Mouse (Mus musculus) neural tube, embryonic 13.5 days (tissue): ENCODE measurements at regions not wholly inside any gene's neighbourhood (a gene's known extent, or its start where the extent isn't known, plus 50 kb on each side); places are given as distances from the start of the nearest gene placed in this dataset.

ENCODE experiments used
- ATAC-seq: fragments of 200-750 bp; cut with Nextera tagmentation; 2 replicates; pipeline ENCODE4 v1.8.0; 2017; ENCODE audit warnings: low read depth, mild to moderate bottlenecking, moderate TSS enrichment, moderate library complexity
- H3K27ac ChIP-seq: fragments of 300-500 bp; sonication (generic); replicated peaks from 2 replicates; pipeline ENCODE4 v1.5.1; 2015; ENCODE audit warnings: moderate library complexity, mild to moderate bottlenecking, inconsistent platforms
- H3K27me3 ChIP-seq: fragments of 300-500 bp; sonication (generic); 2 replicates; pipeline ENCODE4 v1.6.1; 2015; ENCODE audit warnings: mild to moderate bottlenecking, inconsistent platforms
- H3K36me3 ChIP-seq: fragments of 300-500 bp; sonication (generic); 2 replicates; pipeline ENCODE4 v1.6.1; 2015; ENCODE audit warnings: mild to moderate bottlenecking, inconsistent platforms
- H3K4me1 ChIP-seq: fragments of 300-500 bp; sonication (generic); replicated peaks from 2 replicates; pipeline ENCODE4 v1.6.1; 2015; ENCODE audit warnings: inconsistent platforms
- H3K4me2 ChIP-seq: fragments of 300-500 bp; sonication (generic); 2 replicates; pipeline ENCODE4 v1.6.1; 2015; ENCODE audit warnings: inconsistent platforms, mild to moderate bottlenecking, moderate library complexity
- H3K4me3 ChIP-seq: fragments of 300-500 bp; sonication (generic); 2 replicates; pipeline ENCODE4 v1.5.1; 2015; ENCODE audit warnings: mild to moderate bottlenecking, inconsistent platforms
- H3K9ac ChIP-seq: fragments of 300-500 bp; sonication (generic); 2 replicates; pipeline ENCODE4 v1.6.1; 2015; ENCODE audit warnings: moderate library complexity, mild to moderate bottlenecking, inconsistent platforms
- H3K9me3 ChIP-seq: fragments of 300-500 bp; sonication (generic); 2 replicates; pipeline ENCODE4 v1.6.1; 2016; ENCODE audit warnings: inconsistent platforms
- WGBS: fragments of 180-500 bp; shearing (Covaris S2); methylation state at CpG from one replicate; pipeline ENCODE4 v1.1.7; 2015; 5-methylcytosine and 5-hydroxymethylcytosine counted together

DNA sequence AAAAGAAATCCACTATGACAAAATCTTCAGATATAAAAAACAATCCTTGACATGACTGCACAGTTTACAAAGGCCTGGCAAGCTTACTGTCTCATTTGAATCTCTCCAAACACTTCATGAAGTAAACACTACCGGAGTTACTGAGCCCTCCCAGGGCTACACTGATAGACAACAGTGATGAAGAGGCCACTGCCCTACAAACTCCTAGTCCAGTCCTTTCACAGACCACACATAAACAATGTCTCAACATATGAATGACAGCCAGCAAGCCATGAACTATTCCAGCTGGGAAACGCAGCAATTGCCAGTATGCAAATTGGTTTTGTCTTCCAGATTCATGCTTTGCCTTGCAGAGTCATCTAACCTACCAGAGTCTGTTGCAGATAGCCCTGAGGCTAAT lies 180.1 kb downstream of the Gsdmc2 start:
- Histone ChIP-seq H3K27ac (no peak overlapping the region), H3K4me1 (no peaks in the 10 kb centered on the region), H3K27me3 (no peaks in the 10 kb centered on the region), H3K4me3 (no peak overlapping the region), H3K36me3 (no peaks in the 10 kb centered on the region), H3K9ac (no peak overlapping the region), H3K4me2 (no peak overlapping the region), H3K9me3 (no peaks in the 10 kb centered on the region)
- WGBS, result 49% methylated on average over 2 of the region's 2 CpGs
- no peak for ATAC-seq

DNA sequence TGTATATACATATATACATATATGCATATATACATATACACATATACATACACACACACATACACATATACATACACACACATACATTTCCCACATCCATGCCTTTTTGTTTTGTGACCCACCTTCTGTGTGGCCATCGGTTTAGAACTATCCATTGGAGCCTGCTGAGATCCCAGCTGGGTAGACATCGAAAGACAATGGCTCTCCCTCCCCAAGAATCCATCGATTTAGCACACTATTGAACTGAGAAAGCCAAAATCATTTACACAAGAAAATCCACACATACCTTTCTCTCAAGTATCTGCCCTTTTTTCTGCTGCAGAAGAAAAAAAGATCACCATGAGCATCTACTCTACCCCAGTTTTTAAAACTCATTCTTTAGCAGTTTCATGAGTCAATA lies 182.8 kb downstream of the Gsdmc2 start:
- no peak for ATAC-seq
- Histone ChIP-seq H3K36me3 (no peaks in the 10 kb centered on the region), H3K4me1 (no peaks in the 10 kb centered on the region), H3K4me2 (no peak overlapping the region), H3K9ac (no peak overlapping the region), H3K4me3 (no peak overlapping the region), H3K27ac (no peak overlapping the region), H3K27me3 (no peaks in the 10 kb centered on the region), H3K9me3 (no peaks in the 10 kb centered on the region)
- 64% methylated on average over 3 of the region's 3 CpGs for WGBS

DNA sequence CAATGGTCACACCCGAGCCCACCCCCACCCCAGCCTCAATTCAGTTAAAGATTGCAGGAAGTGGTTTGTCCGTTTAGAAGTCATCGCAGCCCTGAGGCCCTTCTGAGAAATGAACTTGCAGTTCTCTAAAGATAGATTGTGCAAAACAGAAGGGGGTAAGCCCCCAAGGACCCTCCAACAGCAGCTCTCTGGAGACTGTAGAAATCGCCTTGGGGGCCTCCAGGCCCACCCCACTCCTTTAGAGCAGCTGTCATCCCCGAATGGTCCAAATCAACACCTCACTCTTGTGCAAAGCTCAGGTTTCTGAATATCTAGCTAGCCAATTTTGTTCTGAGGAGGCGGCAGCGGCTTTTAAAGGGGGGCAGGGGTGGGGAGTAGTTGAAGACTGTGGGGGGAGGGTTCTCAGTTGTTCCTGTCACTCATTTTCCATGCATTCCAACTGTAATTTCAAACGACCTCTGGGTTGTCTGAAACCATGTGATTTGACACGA lies 186.9 kb downstream of the Gsdmc2 start:
- ATAC-seq, result no peak
- no peak overlapping the region for H3K4me2 ChIP-seq
- no peaks in the 10 kb centered on the region for H3K36me3 ChIP-seq
- H3K9me3 ChIP-seq, result no peaks in the 10 kb centered on the region
- no peak overlapping the region for H3K4me3 ChIP-seq
- no peaks in the 10 kb centered on the region for H3K4me1 ChIP-seq
- no peak overlapping the region for H3K27ac ChIP-seq
- WGBS, result 75% methylated on average over 9 of the region's 9 CpGs
- no peak overlapping the region for H3K9ac ChIP-seq
- H3K27me3 ChIP-seq, result no peaks in the 10 kb centered on the region; the same call in 1 of the 2 replicates

DNA sequence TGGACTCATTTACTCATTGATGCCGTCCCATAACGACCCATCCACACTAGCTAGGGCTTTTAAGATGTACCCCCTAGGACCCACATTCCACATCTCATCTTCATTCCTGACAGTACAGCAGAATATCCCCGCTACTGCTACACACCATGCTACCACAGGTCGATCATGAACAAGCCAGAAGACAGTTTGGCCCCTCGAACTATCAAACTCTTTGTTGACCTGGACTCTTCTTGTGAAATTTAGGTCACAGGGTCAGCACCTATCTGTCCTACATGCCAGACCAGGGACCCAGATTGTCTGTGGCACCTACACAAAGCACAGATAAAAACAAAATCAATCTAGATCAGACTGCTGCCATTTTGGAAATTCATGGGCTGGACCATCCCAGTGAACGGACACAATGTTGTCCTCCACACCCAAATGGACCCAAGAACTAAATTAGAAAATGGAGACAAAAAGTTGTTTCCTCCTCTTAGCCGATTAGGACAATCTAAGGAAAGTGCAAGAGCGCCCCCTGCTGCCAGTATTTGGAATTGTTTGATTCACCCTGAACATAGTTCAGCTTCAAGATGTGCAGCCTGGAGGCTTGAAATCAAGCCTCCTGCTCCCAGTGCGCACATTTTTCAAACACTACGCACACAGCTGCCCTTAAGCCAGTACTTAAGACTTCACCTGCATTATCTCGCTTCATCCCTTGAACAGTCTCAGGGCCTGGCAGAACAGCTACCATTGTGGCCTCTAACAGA lies 192.6 kb downstream of the Gsdmc2 start:
- H3K9ac ChIP-seq, result no peak overlapping the region
- 0 out of 2 replicates have a peak, but pooled peaks cover 3% of the 10 kb centered on the region for H3K4me1 ChIP-seq
- H3K27ac ChIP-seq, result no peak overlapping the region
- no peak overlapping the region for H3K4me2 ChIP-seq
- 39% methylated on average over 11 of the region's 11 CpGs for WGBS
- no peaks in the 10 kb centered on the region for H3K9me3 ChIP-seq
- H3K27me3 ChIP-seq, result peaks cover 4% of the 10 kb centered on the region
- no peak overlapping the region for H3K4me3 ChIP-seq
- peak; percentile 61 for ATAC-seq
- no peaks in the 10 kb centered on the region for H3K36me3 ChIP-seq

DNA sequence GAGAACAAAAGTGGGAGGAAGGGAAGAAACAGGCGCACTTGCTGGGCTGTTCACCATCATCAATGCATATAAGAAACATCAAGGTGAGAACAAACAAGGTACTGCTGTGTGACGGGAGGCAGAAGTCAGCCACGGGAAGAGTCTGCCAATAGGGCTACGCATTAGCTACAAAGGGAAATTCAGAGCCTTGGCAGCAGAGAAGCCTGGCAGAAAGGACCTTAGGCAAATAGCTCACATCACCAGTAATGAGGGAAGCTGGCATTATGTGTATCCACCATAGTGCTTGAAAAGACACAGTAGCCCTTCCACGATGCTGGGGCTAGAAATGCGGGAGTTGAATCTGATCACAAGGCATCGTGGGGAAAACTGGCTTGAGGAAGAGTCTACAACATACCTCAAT lies 193.9 kb downstream of the Gsdmc2 start:
- Histone ChIP-seq H3K4me1 (0 out of 2 replicates have a peak, but pooled peaks cover 3% of the 10 kb centered on the region), H3K9me3 (no peaks in the 10 kb centered on the region), H3K4me3 (no peak overlapping the region), H3K9ac (no peak overlapping the region), H3K4me2 (no peak overlapping the region), H3K36me3 (no peaks in the 10 kb centered on the region), H3K27ac (no peak overlapping the region), H3K27me3 (peaks cover 4% of the 10 kb centered on the region)
- 88% methylated on average over 7 of the region's 7 CpGs for WGBS
- no peak for ATAC-seq

DNA sequence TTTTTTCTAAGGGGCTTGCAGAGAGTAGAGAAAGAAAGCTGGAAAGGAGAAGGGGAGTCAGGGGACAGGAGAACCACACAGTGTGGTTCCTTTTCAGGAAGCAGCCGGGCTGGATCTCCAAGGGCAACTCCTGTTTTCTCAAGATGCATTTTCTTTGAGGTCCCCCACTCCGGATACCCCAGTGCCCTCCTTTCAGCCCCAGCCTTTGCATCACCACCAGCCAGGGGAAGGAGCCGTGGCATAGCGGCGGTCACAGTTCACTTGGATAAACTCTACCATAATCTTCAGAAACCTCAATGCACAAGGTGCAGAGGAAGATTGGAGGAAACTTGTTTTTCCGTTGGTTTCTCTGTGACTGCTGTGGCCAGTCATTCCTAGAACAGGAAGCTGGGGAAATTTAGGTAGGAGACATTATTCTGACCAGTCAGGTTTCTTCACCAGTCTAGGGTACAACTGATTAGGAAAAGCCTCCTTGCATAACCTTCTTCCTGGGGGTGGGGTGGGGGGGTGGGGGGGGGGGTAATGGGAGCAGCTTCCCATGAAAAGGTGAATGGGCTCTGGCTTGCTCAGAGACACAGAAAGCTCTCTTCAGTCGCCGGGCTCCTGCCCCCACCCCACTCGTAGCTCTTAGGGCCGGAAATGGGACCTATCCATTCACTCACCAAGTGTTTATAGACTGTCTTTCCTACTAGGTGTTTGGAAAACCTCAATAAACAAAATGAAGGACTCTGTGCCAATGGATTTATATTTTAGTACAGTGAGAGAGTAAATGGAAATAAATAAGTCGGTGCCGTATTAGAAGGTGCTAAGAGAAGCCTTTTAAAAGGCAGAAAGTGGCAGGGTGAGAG lies 196.6 kb downstream of the Gsdmc2 start:
- 0 out of 2 replicates have a peak, but pooled peaks cover 3% of the 10 kb centered on the region for H3K4me1 ChIP-seq
- H3K27ac ChIP-seq, result no peak overlapping the region
- no peak overlapping the region for H3K9ac ChIP-seq
- no peak overlapping the region for H3K4me3 ChIP-seq
- 88% methylated on average over 12 of the region's 12 CpGs for WGBS
- H3K36me3 ChIP-seq, result no peaks in the 10 kb centered on the region
- H3K4me2 ChIP-seq, result no peak overlapping the region
- ATAC-seq, result no peak
- peaks cover 4% of the 10 kb centered on the region; the same call in 1 of the 2 replicates for H3K27me3 ChIP-seq
- H3K9me3 ChIP-seq, result no peaks in the 10 kb centered on the region

DNA sequence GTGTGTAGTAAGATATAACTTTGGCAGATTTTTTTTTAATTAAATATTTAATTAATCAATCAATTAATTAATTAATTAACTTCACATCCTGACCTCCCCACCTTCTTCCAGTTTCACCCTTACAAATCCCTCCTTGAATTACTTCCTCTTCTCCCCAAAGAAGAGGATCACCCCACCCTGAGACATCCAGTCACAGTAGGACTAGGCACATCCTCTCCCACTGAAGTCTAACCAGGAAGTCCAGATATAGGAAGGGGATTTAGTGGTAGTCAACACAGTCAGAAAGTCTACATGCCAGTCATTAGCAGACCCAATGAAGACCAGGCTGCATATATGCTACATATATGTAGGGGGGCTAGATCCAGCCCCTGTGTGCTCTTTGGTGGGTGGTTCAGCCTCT lies 220.2 kb downstream of the Gsdmc2 start:
- no peak overlapping the region for H3K27ac ChIP-seq
- H3K9ac ChIP-seq, result no peak overlapping the region
- H3K36me3 ChIP-seq, result no peaks in the 10 kb centered on the region
- no peaks in the 10 kb centered on the region for H3K4me1 ChIP-seq
- H3K4me3 ChIP-seq, result no peak overlapping the region
- H3K4me2 ChIP-seq, result no peak overlapping the region
- H3K27me3 ChIP-seq, result no peaks in the 10 kb centered on the region
- no peak for ATAC-seq
- H3K9me3 ChIP-seq, result no peaks in the 10 kb centered on the region

DNA sequence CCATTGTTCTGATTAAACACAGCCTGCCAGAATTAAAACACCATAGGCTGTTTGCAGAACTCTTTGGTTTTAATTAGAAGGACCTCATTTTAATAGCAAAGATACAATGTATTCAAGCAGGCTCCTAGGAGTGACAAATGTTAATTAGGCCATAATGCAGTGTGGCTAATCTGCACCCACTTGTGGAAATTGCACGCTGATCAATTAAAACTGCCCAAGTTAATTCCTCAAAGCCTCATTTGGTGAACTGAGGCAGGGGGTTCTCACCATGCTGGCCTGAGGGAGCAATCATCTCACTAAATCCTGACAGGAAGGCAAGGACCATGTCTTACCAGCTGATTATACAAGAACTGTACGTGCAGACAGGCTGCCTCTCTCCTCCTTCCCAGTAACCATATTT lies 220.7 kb downstream of the Gsdmc2 start:
- H3K9me3 ChIP-seq, result no peaks in the 10 kb centered on the region
- ATAC-seq, result no peak
- H3K27ac ChIP-seq, result no peak overlapping the region
- H3K4me3 ChIP-seq, result no peak overlapping the region
- no peak overlapping the region for H3K9ac ChIP-seq
- H3K4me2 ChIP-seq, result no peak overlapping the region
- no peaks in the 10 kb centered on the region for H3K36me3 ChIP-seq
- no peaks in the 10 kb centered on the region for H3K27me3 ChIP-seq
- WGBS, result 40% methylated on average over 2 of the region's 2 CpGs
- H3K4me1 ChIP-seq, result no peaks in the 10 kb centered on the region

DNA sequence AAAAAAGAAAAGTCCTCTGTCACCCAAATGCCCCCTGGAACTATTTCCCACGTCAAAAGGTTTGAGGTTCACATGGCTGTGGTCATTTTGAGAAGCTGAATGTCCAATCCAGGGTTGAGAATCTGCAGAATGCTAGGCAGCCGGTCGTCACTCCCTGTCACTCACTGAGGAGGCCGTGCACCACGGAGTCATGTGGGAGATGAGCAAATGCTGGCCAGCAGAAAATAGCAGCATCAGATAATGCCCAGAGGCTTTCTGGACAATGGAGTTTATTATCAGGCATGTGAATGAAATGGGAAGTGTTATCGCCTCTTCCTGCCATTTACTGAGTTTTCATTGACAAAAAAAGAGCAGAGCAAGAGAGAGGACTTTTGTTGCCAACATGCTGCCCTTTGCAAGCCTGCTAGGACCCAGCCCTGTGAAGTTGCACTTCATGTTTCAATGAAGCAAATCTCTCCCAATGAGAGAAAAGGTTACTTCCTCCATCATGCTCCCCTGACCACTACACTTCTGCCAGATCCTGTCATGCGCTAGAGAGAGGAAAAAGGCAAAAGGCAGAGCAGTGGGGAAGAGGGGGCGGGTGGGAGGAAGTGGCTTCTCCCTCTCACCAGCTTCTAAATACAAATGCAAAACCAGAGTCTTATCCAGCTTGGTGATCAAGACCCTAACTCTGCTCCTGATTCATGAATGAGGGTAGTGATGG lies 228.3 kb downstream of the Gsdmc2 start:
- H3K9ac ChIP-seq, result no peak overlapping the region
- H3K4me3 ChIP-seq, result no peak overlapping the region

DNA sequence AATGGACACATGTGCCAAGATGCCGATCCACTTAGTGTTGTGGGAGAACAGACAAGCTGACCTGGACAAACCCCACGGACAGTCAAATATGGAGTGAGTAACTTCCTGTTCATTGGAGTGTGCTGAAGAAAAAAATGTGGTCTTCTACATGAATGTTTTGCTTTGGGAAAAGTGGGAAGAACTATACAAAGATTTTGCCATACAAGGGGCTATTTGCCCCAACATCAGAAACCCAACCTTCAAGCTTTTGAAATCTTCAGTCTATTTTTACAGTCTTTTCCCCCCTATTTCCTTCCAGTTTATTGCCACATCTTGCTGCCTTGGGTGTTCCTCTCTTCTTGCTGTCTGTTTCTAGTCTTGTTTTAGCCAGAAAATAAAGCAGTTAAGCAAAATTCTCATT lies 230.8 kb downstream of the Gsdmc2 start:
- Histone ChIP-seq H3K9me3 (no peaks in the 10 kb centered on the region), H3K4me2 (no peak overlapping the region), H3K4me1 (no peaks in the 10 kb centered on the region), H3K4me3 (no peak overlapping the region), H3K27me3 (no peaks in the 10 kb centered on the region), H3K27ac (no peak overlapping the region), H3K36me3 (no peaks in the 10 kb centered on the region), H3K9ac (no peak overlapping the region)
- WGBS, result 92% methylated on average over 2 of the region's 2 CpGs
- ATAC-seq, result no peak

More for the DNA sequence above, 228.3 kb downstream of the Gsdmc2 start:
- no peaks in the 10 kb centered on the region for H3K27me3 ChIP-seq
- WGBS, result 72% methylated on average over 8 of the region's 8 CpGs
- no peaks in the 10 kb centered on the region for H3K9me3 ChIP-seq
- no peaks in the 10 kb centered on the region for H3K4me1 ChIP-seq
- H3K4me2 ChIP-seq, result no peak overlapping the region
- ATAC-seq, result no peak
- no peaks in the 10 kb centered on the region for H3K36me3 ChIP-seq
- H3K27ac ChIP-seq, result no peak overlapping the region

DNA sequence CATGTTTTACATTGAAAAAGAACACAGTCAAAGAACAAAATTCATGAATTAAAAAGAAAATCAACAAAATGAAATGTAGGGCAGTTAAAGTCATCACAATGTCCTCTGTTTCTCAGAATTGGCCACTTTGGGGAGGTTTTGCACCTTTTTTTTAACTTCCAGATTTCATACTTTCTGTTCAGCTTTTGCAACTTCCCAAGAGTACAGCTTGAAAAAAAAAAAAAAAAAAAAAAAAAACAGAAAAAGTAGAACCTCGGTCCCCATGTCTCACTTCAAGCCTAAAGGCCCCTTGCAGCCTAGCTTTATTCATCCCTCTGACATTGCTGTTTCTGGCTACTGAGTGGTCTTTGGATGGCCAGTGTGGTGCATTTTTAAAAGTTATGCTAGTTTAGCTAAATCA lies 231.9 kb downstream of the Gsdmc2 start:
- H3K27ac ChIP-seq, result no peak overlapping the region
- ATAC-seq, result no peak
- no peak overlapping the region for H3K4me3 ChIP-seq
- 84% methylated on average over 1 of the region's 1 CpGs for WGBS
- H3K9ac ChIP-seq, result no peak overlapping the region
- no peaks in the 10 kb centered on the region for H3K27me3 ChIP-seq
- no peaks in the 10 kb centered on the region for H3K4me1 ChIP-seq
- no peaks in the 10 kb centered on the region for H3K36me3 ChIP-seq
- H3K9me3 ChIP-seq, result no peaks in the 10 kb centered on the region
- no peak overlapping the region for H3K4me2 ChIP-seq

DNA sequence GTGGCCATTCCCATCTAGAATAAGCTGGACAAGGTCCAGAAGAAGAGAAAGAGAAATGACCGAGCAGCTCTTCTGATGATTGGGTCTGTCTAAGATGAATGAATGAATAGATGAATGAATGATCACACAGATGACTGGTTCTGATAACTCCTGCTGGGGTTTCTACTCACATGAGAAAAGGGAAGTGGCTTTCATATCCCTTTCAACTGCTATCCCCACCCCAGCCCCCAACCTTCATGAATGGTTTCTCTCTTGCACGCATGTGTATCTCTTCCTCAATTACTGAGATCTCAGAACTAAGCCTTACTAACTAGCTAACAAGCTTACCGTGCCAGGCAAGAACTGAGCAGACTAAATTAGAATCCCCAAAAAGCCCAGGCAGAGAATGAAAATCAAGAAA lies 233.8 kb downstream of the Gsdmc2 start:
- Histone ChIP-seq H3K36me3 (no peaks in the 10 kb centered on the region), H3K4me1 (no peaks in the 10 kb centered on the region), H3K4me2 (no peak overlapping the region), H3K27me3 (no peaks in the 10 kb centered on the region), H3K4me3 (no peak overlapping the region), H3K9ac (no peak overlapping the region), H3K9me3 (no peaks in the 10 kb centered on the region), H3K27ac (no peak overlapping the region)
- 90% methylated on average over 3 of the region's 3 CpGs for WGBS
- no peak for ATAC-seq
